Mouse (Mus musculus) NIH3T3 (cell line): ENCODE data around the gene Tekt5.
A peak's percentile ranks its signal among the peaks of the same experiment; 100 is the strongest.

Experiments
- DNase-seq: peaks from one replicate; pipeline ENCODE4 v3.0.0-alpha.2; 2012; ENCODE audit warnings: low read depth

The Tekt5 gene

DNA sequence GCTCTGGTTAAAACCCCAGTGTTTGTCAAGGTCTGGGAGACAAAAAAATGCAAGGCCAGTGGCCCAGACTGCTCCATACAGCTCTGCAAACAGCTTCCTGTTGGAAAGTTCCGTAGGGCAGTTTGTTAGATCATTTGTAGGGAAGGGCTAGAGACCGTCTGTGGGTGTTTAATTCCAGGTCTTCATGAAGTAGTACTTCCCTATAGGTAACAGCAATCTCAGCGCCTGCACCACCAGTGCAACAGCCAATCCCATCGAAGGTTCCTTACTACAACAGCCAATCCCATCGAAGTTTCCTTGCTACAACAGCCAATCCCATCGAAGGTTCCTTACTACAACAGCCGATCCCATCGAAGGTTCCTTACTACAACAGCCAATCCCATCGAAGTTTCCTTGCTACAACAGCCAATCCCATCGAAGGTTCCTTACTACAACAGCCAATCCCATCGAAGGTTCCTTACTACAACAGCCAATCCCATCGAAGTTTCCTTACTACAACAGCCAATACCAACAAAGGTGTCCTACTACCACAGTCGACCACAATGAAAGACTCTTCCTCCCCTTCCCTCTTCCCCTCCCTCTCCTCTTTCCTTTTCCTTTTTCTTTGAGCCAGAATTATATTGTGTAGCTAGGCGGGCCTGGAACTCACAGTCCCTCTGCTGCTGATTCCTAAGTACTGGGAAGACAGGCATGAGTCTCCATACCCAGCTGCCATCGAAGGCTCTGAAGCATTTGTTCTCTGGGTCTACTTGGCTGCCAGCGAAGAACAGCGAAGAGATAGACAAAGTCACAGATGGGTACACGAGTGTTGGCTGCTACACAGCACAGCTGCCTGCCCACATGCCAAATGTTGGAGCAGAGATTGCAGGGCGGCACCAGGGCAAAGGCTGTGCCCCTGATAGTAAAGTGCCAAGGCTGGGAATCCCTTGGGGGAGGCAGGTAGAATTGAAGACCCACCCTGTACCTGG is 58.6 kb downstream of the Tekt5 start:
- no peak for DNase-seq

DNA sequence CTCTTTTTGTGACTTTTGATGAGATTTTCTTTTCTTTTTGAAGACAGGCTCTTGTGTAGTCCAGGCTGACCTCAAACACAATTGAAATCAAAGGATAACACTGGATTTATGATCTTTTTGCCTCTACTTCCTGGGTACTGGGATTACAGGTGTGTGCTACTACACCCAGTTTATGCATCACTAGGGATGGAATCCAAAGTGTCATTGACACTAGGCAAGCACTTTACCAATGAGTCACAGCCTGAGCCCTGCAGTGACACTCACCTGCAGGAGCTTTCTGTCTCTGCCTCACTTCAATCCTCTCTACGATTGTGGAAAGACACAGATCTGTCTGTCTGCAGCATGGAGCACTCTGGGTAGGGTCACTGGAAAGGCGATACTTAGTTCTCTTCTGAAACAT is 59.3 kb downstream of the Tekt5 start:
- no peak for DNase-seq

DNA sequence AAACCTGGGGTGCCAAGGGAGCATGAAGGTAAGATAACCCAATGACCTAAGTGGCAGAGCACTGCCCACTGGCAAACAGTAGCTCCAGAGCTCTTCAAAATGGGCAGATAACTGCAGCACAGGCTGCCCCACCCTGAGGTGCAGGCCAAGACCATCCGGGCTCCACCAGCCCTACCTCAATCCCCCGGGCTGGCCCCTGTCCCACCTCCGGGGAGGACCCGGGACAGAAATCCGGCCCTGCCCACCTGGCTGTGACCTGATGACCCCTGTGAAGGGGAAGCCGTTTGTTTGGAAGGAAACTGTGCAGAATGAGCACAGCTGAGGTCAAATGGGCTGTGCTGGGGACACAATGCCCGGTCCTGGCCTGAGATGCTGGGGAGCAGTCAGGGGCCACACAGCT is 62.6 kb downstream of the Tekt5 start:
- no peak for DNase-seq

DNA sequence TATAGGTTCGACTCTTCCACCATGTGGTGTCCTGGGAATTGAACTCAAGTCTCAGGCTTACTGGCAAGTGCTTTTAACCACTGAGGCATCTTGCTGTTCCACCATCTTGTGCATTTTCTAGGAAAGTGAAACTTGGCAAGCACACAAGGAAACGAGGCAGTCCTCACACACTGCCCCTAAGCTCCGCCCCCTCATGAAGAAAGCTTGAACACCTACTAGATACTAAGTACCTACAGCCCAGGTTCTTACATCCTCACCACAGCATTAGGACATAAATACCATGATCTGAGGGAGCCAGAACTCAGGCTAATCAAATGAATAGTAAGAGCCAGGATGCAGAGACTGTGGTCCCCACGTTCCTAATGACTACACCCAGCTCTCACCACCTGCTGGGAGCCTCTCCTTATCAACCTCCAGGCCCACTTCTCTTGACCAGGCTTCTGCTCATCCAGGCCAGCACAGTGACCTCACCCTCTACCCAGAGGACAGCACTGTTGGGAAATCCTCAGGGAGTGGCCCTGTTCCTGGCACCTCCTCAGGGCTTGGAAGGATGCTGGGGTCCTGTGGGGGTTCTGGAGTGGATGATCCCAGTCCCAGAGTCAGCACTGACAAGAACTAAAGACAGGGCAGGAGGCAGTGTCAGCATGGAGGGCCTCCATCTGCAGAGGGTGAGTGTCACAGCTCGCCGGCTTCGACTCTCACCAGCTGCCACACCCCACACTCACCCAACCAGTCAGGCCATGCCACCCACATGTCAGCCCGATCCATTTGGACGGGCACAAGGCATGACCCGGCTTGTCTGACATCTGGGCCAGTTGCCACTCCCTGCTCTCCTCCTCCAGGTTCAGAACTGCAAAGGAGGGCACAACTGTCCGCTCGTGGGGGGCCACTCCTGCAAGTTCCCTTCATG is 64.4 kb downstream of the Tekt5 start:
- DNase-seq, result peak; percentile 62

DNA sequence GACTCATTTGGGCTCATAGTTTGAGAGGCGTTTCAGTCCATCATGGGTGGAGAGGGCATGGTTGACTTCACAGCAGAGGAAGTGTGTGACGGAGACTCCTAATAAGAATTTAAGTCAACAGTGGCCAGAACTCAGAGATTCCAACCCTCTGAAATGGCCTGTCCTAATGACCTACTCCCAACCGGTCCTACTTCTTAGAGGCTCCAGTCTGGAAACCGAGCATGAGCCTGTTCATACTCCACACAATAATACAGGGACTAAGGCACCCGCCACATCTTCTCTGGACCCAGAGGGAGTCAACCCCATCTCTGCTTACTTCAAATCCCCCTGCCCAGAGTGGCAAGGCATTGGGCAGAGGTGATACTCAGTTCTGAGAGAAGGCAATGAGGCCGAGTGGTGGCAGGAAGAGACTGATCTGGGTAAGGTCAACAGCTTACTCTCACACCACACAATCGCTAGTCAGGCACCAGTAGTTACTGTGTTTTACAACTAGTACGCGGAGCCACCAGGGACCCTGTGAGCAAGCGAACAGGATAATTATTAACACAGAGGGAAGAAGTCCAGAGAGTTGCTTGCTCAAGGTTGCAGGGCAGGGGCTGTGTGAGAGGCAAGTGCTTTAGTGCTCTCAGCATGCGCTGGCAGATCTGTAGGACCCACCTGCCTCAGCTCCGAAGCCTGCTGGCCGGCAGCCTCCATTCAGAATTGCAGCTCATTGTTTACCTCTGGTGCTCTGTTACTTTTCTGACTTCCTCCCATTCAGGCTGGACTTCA is 67.5 kb downstream of the Tekt5 start:
- DNase-seq, result no peak

DNA sequence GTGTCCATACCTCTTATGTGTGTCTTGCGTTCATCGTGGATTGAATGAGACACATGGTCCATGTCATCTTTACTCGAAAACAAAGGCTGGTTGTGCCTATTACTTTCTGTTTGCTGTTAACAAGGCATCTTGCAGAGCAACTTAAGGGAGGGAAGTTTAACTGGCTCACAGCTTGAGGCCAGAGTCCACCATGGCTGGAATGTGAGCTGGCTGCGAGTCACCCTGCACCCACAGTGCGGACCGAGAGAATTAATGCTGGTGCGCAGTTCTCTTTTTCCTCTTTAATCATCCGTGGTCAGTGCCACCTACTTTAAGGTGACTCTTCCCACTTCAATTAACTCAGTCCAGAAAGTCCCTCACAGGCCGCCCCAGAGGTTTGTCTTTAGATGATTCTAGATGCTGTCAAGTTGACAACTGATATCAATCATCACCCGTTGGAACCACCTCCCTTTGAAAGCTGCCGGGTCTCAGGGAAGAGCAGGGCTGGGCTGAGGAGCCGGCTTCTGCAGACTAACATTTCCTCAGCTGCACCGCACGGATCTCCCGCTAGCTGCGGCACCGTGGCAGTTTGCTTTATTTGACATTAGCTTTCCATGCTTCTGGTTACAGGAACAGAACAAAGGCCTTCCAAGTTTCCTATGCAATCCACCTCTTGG is 75.2 kb downstream of the Tekt5 start:
- DNase-seq, result peak; percentile 34

DNA sequence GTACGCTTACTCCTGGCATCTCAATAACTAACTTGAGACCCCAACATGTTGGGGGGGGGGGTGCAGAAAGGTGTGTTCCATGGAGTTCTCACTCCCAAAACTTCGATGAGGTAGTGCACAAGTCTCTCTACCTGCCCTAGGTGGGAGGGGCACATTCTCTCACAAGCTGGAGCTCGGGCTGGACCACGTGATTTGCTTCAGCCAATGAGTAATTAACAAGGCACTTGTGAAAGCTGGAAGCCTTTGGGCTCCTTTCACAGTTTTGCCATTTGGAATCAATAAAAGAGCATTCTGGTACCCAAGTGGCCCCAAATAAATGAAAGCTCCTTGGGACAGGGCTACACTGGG is 78.1 kb downstream of the Tekt5 start:
- DNase-seq, result no peak

DNA sequence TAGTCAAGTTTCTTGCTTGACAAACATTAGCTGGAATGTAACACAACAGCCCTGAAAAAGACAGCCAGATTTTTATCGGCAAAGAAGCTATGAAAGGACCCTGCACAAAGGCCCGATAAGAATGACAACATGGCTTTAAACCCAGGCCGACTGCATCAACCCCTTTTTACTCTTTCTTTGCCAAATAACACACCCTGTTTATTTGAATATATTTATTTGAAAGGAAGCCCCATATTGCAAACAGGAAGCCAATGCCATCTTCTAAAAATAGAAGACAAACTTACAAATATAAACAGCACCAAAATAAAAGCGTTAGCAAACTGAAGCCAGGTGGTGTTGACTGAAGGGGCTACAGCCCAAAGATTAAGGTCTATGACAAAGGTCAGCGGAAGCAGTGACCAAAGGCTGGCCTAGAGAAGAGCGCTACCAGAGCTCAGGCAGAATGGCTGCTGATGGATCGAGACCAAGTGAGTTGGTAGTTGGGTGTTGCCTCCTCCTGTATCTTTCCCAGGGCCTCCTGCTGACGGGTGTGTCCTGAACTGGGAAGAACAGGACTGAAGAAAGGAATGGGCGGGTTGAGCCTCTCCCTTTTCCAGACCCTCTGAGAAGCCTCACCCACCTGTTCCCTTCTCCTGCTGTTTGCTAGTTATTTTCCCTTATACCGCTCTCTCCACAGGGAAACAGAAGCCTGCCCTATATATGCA is 78.6 kb downstream of the Tekt5 start:
- DNase-seq, result no peak

DNA sequence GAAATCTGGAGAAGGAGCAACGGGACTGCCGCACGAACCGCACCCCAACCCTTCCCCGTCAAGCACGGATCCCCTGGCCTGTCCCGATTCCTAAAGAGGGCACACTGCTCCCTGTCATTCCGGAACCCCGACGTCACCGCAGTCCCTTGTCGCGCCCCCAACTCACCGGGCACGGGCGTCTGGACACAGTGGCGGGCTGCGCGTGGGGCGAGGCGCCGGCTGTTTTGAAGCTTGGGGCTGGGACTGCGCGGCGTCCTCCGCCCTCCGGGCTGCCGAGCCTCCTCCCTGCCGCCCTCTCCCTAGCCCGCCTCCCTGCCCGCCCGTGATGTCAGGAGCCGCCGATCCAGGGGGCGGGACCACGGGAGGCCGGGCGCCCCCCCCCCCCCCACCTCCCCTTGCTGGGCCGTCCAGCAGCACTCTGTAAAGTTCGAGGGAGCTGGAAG is 81.6 kb downstream of the Tekt5 start, which contains the start of gene Emp2:
Gene Emp2 (minus strand): TSS at position 323 of the 443 bp plus-strand sequence.
- peak; percentile 89 for DNase-seq

DNA sequence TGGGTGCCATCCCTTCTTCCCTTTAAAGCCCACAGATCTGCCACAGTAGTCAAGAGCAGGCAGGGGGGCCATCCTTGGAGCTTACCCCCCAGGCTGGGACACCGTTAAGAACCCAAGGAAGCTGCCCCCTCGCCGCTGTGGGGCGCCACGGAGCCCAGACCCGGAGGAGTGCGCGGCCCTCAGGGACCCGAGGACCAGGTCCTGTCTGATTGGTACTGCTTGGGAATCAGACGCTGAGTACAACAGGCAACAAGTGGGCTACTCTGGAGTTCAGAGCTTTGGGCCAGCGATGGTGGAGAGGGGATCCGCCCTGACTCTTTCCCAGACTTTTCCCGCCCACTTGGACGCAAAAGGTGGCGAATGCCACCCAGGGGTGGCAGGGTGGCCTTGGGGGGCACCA is 82.1 kb downstream of the Tekt5 start:
- DNase-seq, result peak; percentile 71

DNA sequence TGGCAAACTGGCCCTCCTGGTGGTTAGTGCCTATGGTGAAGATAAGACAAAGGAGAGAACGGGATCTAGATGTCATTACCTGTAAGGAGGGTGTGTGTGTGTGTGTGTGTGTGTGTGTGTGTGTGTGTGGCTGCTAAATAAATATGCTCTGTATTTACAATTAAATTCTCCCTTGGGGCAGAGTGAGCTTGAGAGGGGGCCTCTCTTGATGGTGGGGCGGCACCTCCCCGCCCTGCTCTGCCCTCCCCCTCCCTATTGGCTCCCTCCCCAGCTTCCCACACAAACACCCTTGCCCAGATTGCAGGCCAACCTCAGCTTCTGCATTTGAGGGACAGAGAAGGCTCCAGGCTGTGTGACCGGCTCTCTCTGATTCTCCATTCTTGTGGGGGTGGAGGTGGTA is 83.3 kb downstream of the Tekt5 start:
- DNase-seq, result no peak

DNA sequence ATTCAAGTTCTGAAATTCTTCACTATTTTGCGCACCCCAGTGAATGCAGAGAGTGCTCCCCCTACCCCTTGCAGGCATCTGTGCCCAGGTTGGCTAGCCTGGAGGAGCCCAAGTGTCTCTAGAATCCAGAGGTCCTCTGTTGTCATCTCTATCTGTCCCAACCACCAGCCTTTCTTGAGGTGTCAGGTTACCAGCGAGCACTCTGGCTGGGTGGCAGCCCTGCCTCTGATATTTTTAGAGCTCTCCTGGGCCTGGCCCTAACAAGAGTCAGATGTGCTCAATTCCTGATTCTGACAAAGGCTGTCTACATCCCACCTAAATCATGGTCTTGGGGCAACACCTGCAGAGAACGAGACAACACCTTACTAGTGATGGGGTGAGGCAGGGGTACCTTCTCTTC is 84.2 kb downstream of the Tekt5 start:
- DNase-seq, result peak; percentile 45

DNA sequence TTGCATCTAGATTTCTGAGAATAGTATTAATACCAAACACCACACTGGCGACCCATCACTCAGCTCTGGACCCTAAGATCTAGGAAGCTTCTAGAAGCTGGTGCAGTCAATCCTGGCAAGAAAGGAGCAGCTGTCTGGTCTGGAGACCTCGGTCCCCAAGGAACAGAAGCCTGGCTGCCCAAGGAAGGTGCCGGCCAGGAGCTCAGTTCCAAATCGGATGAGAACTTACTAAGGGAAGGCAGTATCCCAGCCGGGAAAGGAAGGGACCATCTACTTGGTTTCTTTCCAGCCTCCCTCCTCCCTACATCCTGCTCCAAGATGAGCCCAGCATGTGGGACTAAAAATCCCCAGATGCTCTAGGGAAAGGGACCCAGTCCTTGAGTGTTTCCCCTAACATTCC is 84.8 kb downstream of the Tekt5 start:
- DNase-seq, result no peak
